Mouse (Mus musculus): ENCODE results near the gene Tcap. TPM values are rescaled to one million over a fixed set of nuclear protein-coding genes. Genes with fewer than 3 reads are reported as not detected.

Gene Tcap
- polyA plus RNA-seq (2012; ENCODE audit: low replicate concordance) = 0.19 and 0.84 TPM in 2 replicates

GRCm38 (mm10) chr11:98383261-98384030 lies at the start of gene Tcap:
Tcap (plus strand) TSS chr11:98383811.

GRCm38 (mm10) chr11:98348083-98348961 lies 35.3 kb upstream of the Tcap start, which contains the start of gene Ppp1r1b:
Ppp1r1b (plus strand) TSS chr11:98348404.

GRCm38 (mm10) chr11:98358161-98359083 lies 25.2 kb upstream of the Tcap start, which contains the start of gene Stard3:
Stard3 (plus strand) TSS chr11:98358368.

GRCm38 (mm10) chr11:98385638-98386585 lies 2.3 kb downstream of the Tcap start, which contains the start of gene Pnmt:
Pnmt (plus strand) TSS chr11:98386450.

GRCm38 (mm10) chr11:98400161-98400726 lies 16.6 kb downstream of the Tcap start, which contains the start of gene Pgap3:
Pgap3 (minus strand) TSS chr11:98400490.

GRCm38 (mm10) chr11:98412273-98412796 lies 28.7 kb downstream of the Tcap start, which contains the start of gene Erbb2:
Erbb2 (plus strand) TSS chr11:98412470.

Other genes with a start within 250 kb of the Tcap start
- gene Fbxl20, start 233.4 kb upstream of the Tcap start, polyA plus RNA-seq (2012; ENCODE audit: low replicate concordance) = 5.5 and 7.2 TPM in 2 replicates
- gene Med1, start 190.5 kb upstream of the Tcap start, polyA plus RNA-seq (2012; ENCODE audit: low replicate concordance) = 22.9 and 31.9 TPM in 2 replicates
- 17.0 and 18.5 TPM in 2 replicates for gene Cdk12, start 180.8 kb upstream of the Tcap start, polyA plus RNA-seq (2012; ENCODE audit: low replicate concordance)
- gene Neurod2, start 54.2 kb upstream of the Tcap start, polyA plus RNA-seq (2012; ENCODE audit: low replicate concordance) = not detected in 2 replicates
- 0.17 TPM in 1 of 2 replicates, not detected in the other for gene Ppp1r1b, start 35.4 kb upstream of the Tcap start, polyA plus RNA-seq (2012; ENCODE audit: low replicate concordance)
- 45.0 TPM in 2 replicates for gene Stard3, start 25.4 kb upstream of the Tcap start, polyA plus RNA-seq (2012; ENCODE audit: low replicate concordance)
- not detected in 2 replicates for gene Pnmt, start 2.6 kb downstream of the Tcap start, polyA plus RNA-seq (2012; ENCODE audit: low replicate concordance)
- gene Pgap3, start 16.7 kb downstream of the Tcap start, polyA plus RNA-seq (2012; ENCODE audit: low replicate concordance) = 15.5 and 16.9 TPM in 2 replicates
- gene Erbb2, start 28.7 kb downstream of the Tcap start, polyA plus RNA-seq (2012; ENCODE audit: low replicate concordance) = 0.56 and 1.1 TPM in 2 replicates
- gene Mien1, start 55.2 kb downstream of the Tcap start, polyA plus RNA-seq (2012; ENCODE audit: low replicate concordance) = 9.1 and 24.6 TPM in 2 replicates
- 0.96 and 2.4 TPM in 2 replicates for gene Grb7, start 62.6 kb downstream of the Tcap start, polyA plus RNA-seq (2012; ENCODE audit: low replicate concordance)
- 8.4 and 9.6 TPM in 2 replicates for gene Ikzf3, start 162.2 kb downstream of the Tcap start, polyA plus RNA-seq (2012; ENCODE audit: low replicate concordance)
- 0.98 and 1.0 TPM in 2 replicates for gene Zpbp2, start 167.3 kb downstream of the Tcap start, polyA plus RNA-seq (2012; ENCODE audit: low replicate concordance)
- gene Ormdl3, start 203.6 kb downstream of the Tcap start, polyA plus RNA-seq (2012; ENCODE audit: low replicate concordance) = 60.4 and 108 TPM in 2 replicates
- gene Lrrc3c, start 214.5 kb downstream of the Tcap start, polyA plus RNA-seq (2012; ENCODE audit: low replicate concordance) = not detected in 2 replicates
- not detected in 2 replicates for gene Gm12355, start 241.8 kb downstream of the Tcap start, polyA plus RNA-seq (2012; ENCODE audit: low replicate concordance)
- gene Gsdma3, start 242.5 kb downstream of the Tcap start, polyA plus RNA-seq (2012; ENCODE audit: low replicate concordance) = not detected in 2 replicates